Mouse (Mus musculus) spleen, adult 12 weeks (tissue): Measurements from ENCODE around the gene Slc25a29.

Experiments
- DNase-seq: peaks from one replicate; pipeline ENCODE4 v3.0.0; 2022; ENCODE audit warnings: low spot score

Gene Slc25a29

DNA sequence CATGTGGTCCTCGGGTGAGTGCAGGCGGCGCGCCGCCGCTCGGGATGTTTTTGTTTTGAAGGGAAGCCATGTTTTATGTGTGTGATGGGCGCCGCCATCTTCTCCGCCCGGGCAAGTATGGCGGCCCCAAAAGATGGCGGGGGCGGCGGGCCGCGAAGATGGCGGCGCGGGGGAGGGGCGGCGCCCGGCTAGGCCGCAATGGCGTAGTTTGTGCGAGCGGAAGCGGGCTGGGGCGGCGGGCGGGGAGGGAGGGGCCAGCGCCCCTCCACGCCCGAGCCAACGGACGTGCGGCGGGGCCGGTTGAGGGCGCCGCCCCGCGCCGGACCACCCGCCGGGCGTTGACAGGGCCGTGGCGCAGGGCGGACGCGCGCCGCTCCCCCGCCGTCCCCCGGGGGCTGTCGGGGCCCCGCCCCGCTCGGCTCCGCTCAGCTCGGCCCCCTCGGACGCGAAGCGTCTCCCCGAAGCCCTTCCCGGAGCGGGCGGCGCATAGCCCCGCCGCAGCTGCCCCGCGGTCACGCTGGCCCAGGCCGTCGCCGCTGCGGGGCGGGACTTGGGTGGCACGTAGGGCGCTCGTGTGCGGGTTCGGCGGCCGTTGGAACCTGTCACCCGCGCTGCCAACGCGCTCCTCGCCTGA is 41.5 kb downstream of the Slc25a29 start:
- DNase-seq, result peak; percentile 73

DNA sequence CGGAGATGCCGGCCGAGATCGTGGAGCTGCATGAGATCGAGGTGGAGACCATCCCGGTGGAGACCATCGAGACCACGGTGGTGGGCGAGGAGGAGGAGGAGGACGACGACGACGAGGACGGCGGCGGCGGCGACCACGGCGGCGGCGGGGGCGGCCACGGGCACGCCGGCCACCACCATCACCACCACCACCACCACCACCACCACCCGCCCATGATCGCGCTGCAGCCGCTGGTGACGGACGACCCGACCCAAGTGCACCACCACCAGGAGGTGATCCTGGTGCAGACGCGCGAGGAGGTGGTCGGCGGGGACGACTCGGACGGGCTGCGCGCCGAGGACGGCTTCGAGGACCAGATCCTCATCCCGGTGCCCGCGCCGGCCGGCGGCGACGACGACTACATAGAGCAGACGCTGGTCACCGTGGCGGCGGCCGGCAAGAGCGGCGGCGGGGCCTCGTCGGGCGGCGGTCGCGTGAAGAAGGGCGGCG is 42.2 kb downstream of the Slc25a29 start:
- peak; percentile 30 for DNase-seq

DNA sequence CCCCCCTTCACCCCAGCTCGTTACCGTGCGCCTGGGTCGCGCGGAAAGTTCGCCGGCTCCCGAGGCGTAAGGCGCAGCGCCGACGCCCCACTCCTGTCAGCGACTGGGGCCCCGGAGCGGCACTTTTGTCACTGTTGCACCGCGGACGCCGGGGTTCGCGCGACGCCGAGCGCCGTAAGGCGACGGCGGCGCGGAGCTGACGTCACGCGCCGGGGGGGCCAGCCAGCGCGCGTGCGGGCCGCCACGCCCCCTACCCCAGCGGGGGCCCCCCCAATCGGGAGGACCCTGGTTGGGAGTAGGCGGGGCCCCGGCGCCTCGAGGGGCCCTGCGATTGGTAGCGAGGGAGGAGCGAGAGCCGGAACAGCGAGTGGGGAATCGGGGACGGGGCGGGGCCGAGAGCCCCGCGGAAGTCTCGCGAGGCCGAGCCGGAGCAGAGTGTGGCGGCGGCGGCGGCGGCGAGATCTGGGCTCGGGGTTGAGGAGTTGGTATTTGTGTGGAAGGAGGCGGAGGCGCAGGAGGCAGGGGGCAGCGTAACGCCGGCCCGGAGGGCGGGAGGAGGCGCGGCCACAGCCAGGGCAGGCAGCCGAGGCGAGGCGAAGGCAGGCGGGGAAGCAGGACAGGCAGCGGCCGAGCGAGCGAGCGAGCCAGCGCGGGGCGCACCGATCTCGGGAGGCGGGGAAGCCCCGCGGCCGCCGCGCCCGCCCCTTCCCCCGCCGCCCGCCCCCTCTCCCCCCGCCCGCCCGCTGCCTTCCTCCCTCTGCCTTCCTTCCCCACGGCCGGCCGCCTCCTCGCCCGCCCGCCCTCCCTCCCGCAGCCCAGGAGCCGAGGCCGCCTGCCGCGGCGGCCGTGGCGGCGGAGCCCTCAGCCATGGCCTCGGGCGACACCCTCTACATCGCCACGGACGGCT is 42.9 kb downstream of the Slc25a29 start, which contains the start of gene Yy1:
Gene Yy1 (plus strand): TSS at position 428 of the 907 bp plus-strand sequence.
- peak; percentile 97 for DNase-seq

DNA sequence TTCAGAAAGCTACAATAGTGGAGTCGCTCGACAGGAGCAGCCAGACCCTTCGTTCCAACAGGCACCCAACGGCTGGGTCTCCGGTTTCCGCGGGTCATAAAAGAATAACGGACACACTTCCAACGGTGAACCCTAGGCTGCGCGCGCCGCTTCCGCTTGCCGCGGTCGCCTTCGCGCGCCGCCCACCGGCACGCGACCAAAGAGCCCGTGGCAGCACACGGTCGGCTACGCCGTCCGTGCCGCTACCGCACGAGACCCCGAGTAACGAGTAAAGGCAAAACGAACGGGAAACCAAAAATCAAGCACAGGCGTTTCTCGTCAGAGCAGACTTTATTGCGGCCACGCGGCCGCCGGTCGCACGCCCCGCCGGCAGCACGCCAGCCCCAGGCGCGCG is 43.5 kb downstream of the Slc25a29 start:
- DNase-seq, result peak; percentile 76

DNA sequence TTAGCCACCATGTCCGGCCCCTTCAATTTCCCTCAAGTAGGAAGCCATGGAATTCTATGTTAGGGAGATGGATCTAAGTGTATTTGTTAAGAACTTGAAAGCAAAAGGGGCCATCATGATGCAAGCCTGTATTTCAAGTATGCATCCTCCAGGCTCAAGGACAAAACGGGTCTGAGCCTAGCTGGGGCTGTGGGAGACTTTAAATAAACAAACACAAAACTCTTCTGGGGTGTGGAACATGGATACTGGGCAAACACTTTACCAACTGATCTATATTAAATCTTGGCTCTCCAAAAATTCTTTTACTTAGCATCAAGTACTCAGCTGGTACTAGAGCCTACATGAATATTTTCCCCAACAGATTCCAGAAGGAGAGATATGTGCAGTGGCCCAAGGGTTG is 48.4 kb downstream of the Slc25a29 start:
- no peak for DNase-seq

DNA sequence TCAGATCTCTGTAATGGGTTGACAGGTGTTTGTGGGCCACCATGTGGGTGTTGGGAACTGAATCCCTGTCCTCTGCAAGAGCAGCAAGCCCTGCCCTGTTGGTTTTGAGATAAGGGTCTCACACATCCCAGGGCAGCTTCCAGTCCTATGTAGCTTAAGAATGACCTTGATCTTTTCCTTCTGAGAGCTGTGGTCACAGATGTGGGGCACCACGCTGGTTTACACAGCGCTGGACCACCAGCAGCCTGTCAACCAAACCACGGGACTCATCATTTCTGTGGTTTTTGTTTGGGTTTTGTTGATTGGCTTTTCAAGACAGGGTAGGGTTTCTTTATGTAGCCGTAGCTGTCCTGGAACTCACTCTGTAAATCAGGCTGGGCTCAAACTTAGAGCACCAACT is 50.5 kb downstream of the Slc25a29 start:
- DNase-seq, result no peak

DNA sequence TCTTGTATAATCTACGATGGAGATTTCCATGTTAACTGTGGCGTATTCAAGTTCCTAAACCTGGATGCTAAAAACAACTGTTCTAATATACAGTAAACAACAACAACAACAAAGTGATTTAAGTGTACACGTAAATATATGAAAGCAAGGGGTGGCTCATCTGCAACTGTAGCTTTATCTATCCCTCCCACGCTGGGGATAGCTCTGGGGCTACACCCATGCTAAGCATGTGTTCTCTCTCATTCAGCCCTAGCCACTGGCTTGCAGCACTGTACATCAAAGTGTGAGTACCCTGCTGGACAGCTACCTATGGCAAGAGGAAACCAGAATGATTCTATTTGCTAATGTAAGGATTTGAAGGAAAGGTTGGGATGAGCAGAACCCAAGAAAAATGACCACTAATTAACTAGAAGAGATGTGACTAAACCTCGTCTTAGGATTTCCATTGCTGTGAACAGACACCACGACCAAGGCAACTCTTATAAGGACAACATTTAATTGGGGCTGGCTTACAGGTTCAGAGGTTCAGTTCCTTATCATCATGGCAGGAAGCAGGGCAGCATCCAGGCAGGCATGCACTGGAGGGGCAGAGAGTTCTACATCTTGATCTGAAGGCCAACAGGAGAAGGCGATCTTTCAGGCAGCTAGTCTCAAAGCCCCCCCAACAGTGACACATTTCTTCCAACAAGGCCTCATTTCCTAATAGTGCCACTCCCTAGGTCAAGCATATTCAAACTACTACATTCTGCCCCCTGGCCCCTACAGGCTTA is 55.4 kb downstream of the Slc25a29 start:
- no peak for DNase-seq
